Mouse (Mus musculus): ENCODE measurements around the gene Btg2. TPM values are rescaled to one million over a fixed set of nuclear protein-coding genes. Genes with fewer than 3 reads are reported as not detected.

Btg2 gene
- polyA plus RNA-seq, 1 experiment from 2014 or later: 30.4 TPM

- peak overlapping the region; percentile 82 for H3K4me2 ChIP-seq
- H3K27ac ChIP-seq (replicated peaks): peak overlapping the region; percentile 96
- ATAC-seq (ENCODE audit: low FRiP score, low read depth): peak; percentile 91
- H3K4me1 ChIP-seq (replicated peaks): peaks cover 63% of the 10 kb centered on the region
- no peaks in the 10 kb centered on the region for H3K36me3 ChIP-seq
- H3K27me3 ChIP-seq: no peaks in the 10 kb centered on the region
- peak overlapping the region; percentile 37 for H3K4me3 ChIP-seq
- H3K9me3 ChIP-seq: no peaks in the 10 kb centered on the region
- H3K9ac ChIP-seq: peak overlapping the region; percentile 50
- WGBS: under 1% methylated on average over 31 of the region's 31 CpGs
Measured at GRCm38 (mm10) chr1:134060849-134061569, 17.9 kb downstream of the Btg2 start.

- H3K9ac ChIP-seq: peak overlapping the region; percentile 50
- peak overlapping the region; percentile 37 for H3K4me3 ChIP-seq
- no peaks in the 10 kb centered on the region for H3K27me3 ChIP-seq
- no peak for ATAC-seq (ENCODE audit: low FRiP score, low read depth)
- H3K36me3 ChIP-seq: no peaks in the 10 kb centered on the region
- peak overlapping the region; percentile 82 for H3K4me2 ChIP-seq
- peak overlapping the region; percentile 96 for H3K27ac ChIP-seq (replicated peaks)
- WGBS: 71% methylated on average over 16 of the region's 16 CpGs
- peaks cover 54% of the 10 kb centered on the region for H3K4me1 ChIP-seq (replicated peaks)
- no peaks in the 10 kb centered on the region for H3K9me3 ChIP-seq
Measured at GRCm38 (mm10) chr1:134059739-134060695, 18.9 kb downstream of the Btg2 start.

GRCm38 (mm10) chr1:134058870-134059269 is 20.1 kb downstream of the Btg2 start:
- Histone ChIP-seq H3K4me1 (replicated peaks) (peaks cover 42% of the 10 kb centered on the region), H3K9me3 (no peaks in the 10 kb centered on the region), H3K4me3 (no peak overlapping the region), H3K27me3 (no peaks in the 10 kb centered on the region), H3K27ac (replicated peaks) (no peak overlapping the region), H3K4me2 (no peak overlapping the region), H3K9ac (no peak overlapping the region), H3K36me3 (no peaks in the 10 kb centered on the region)
- ATAC-seq (ENCODE audit: low FRiP score, low read depth): no peak
- WGBS: 66% methylated on average over 6 of the region's 6 CpGs

- Histone ChIP-seq H3K4me2 (no peak overlapping the region), H3K27me3 (no peaks in the 10 kb centered on the region), H3K4me1 (replicated peaks) (peaks cover 31% of the 10 kb centered on the region), H3K27ac (replicated peaks) (no peak overlapping the region), H3K36me3 (no peaks in the 10 kb centered on the region), H3K9me3 (no peaks in the 10 kb centered on the region), H3K9ac (no peak overlapping the region), H3K4me3 (no peak overlapping the region)
- ATAC-seq (ENCODE audit: low FRiP score, low read depth): no peak
- 84% methylated on average over 8 of the region's 8 CpGs for WGBS
Measured at GRCm38 (mm10) chr1:134057736-134058135, 21.2 kb downstream of the Btg2 start.

GRCm38 (mm10) chr1:134056285-134056684 is 22.6 kb downstream of the Btg2 start:
- H3K27ac ChIP-seq (replicated peaks): no peak overlapping the region
- H3K27me3 ChIP-seq: no peaks in the 10 kb centered on the region
- no peak for ATAC-seq (ENCODE audit: low FRiP score, low read depth)
- H3K9ac ChIP-seq: no peak overlapping the region
- no peaks in the 10 kb centered on the region for H3K36me3 ChIP-seq
- no peak overlapping the region for H3K4me2 ChIP-seq
- 77% methylated on average over 4 of the region's 4 CpGs for WGBS
- no peak overlapping the region for H3K4me3 ChIP-seq
- no peaks in the 10 kb centered on the region for H3K9me3 ChIP-seq
- peaks cover 16% of the 10 kb centered on the region for H3K4me1 ChIP-seq (replicated peaks)

- no peaks in the 10 kb centered on the region for H3K27me3 ChIP-seq
- H3K9ac ChIP-seq: no peak overlapping the region
- no peak for ATAC-seq (ENCODE audit: low FRiP score, low read depth)
- no peaks in the 10 kb centered on the region for H3K9me3 ChIP-seq
- H3K4me2 ChIP-seq: no peak overlapping the region
- H3K4me1 ChIP-seq (replicated peaks): peaks cover 12% of the 10 kb centered on the region
- WGBS: 72% methylated on average over 9 of the region's 9 CpGs
- no peak overlapping the region for H3K27ac ChIP-seq (replicated peaks)
- H3K4me3 ChIP-seq: no peak overlapping the region
- H3K36me3 ChIP-seq: no peaks in the 10 kb centered on the region
Measured at GRCm38 (mm10) chr1:134055666-134056245, 23.2 kb downstream of the Btg2 start.

GRCm38 (mm10) chr1:134055058-134055457 is 23.9 kb downstream of the Btg2 start:
- H3K9me3 ChIP-seq: no peaks in the 10 kb centered on the region
- H3K36me3 ChIP-seq: no peaks in the 10 kb centered on the region
- whole genome bisulfite sequencing: 83% methylated on average over 9 of the region's 9 CpGs
- no peak overlapping the region for H3K4me3 ChIP-seq
- no peak overlapping the region for H3K27ac ChIP-seq (replicated peaks)
- H3K4me2 ChIP-seq: no peak overlapping the region
- H3K27me3 ChIP-seq: no peaks in the 10 kb centered on the region
- ATAC-seq (ENCODE audit: low FRiP score, low read depth): no peak
- H3K9ac ChIP-seq: no peak overlapping the region
- peaks cover 5% of the 10 kb centered on the region for H3K4me1 ChIP-seq (replicated peaks)

GRCm38 (mm10) chr1:134053207-134053606 is 25.7 kb downstream of the Btg2 start:
- ATAC-seq (ENCODE audit: low FRiP score, low read depth): no peak
- Histone ChIP-seq H3K9me3 (no peaks in the 10 kb centered on the region), H3K36me3 (no peaks in the 10 kb centered on the region), H3K27me3 (no peaks in the 10 kb centered on the region), H3K9ac (no peak overlapping the region), H3K27ac (replicated peaks) (no peak overlapping the region), H3K4me2 (no peak overlapping the region), H3K4me1 (replicated peaks) (no peaks in the 10 kb centered on the region; the same call in 1 of the 2 replicates), H3K4me3 (no peak overlapping the region)
- 7% methylated on average over 6 of the region's 6 CpGs for WGBS

- H3K4me3 ChIP-seq: no peak overlapping the region
- no peaks in the 10 kb centered on the region for H3K9me3 ChIP-seq
- H3K27me3 ChIP-seq: no peaks in the 10 kb centered on the region
- ATAC-seq (ENCODE audit: low FRiP score, low read depth): no peak
- H3K4me1 ChIP-seq (replicated peaks): peaks cover 10% of the 10 kb centered on the region
- no peak overlapping the region for H3K27ac ChIP-seq (replicated peaks)
- H3K4me2 ChIP-seq: no peak overlapping the region
- 75% methylated on average over 6 of the region's 6 CpGs for WGBS
- no peak overlapping the region for H3K9ac ChIP-seq
- H3K36me3 ChIP-seq: no peaks in the 10 kb centered on the region
Measured at GRCm38 (mm10) chr1:134049542-134049941, 29.4 kb downstream of the Btg2 start.

- no peak overlapping the region for H3K4me3 ChIP-seq
- no peak overlapping the region for H3K9ac ChIP-seq
- H3K4me1 ChIP-seq (replicated peaks): peaks cover 10% of the 10 kb centered on the region
- H3K36me3 ChIP-seq: no peaks in the 10 kb centered on the region
- peak; percentile 63; the same call in 1 of the 2 replicates for ATAC-seq (ENCODE audit: low FRiP score, low read depth)
- no peak overlapping the region for H3K4me2 ChIP-seq
- no peaks in the 10 kb centered on the region for H3K27me3 ChIP-seq
- 6% methylated on average over 5 of the region's 5 CpGs for WGBS
- no peaks in the 10 kb centered on the region for H3K9me3 ChIP-seq
- H3K27ac ChIP-seq (replicated peaks): no peak overlapping the region
Measured at GRCm38 (mm10) chr1:134048759-134049158, 30.2 kb downstream of the Btg2 start.

- no peak for ATAC-seq (ENCODE audit: low FRiP score, low read depth)
- Histone ChIP-seq H3K27ac (replicated peaks) (no peak overlapping the region), H3K36me3 (no peaks in the 10 kb centered on the region), H3K4me1 (replicated peaks) (peaks cover 10% of the 10 kb centered on the region), H3K27me3 (no peaks in the 10 kb centered on the region), H3K9ac (no peak overlapping the region), H3K9me3 (no peaks in the 10 kb centered on the region), H3K4me2 (no peak overlapping the region), H3K4me3 (no peak overlapping the region)
- 80% methylated on average over 6 of the region's 6 CpGs for WGBS
Measured at GRCm38 (mm10) chr1:134047431-134047830, 31.5 kb downstream of the Btg2 start.

- Histone ChIP-seq H3K9me3 (no peaks in the 10 kb centered on the region), H3K4me2 (peak overlapping the region; percentile 56), H3K27me3 (no peaks in the 10 kb centered on the region), H3K4me1 (replicated peaks) (peaks cover 15% of the 10 kb centered on the region), H3K36me3 (no peaks in the 10 kb centered on the region), H3K4me3 (peak overlapping the region; percentile 20; the same call in 1 of the 2 replicates), H3K27ac (replicated peaks) (no peak overlapping the region), H3K9ac (no peak overlapping the region)
- peak; percentile 28; the same call in 1 of the 2 replicates for ATAC-seq (ENCODE audit: low FRiP score, low read depth)
- WGBS: 33% methylated on average over 22 of the region's 23 CpGs
Measured at GRCm38 (mm10) chr1:134046387-134046786, 32.5 kb downstream of the Btg2 start.

Measured in hindbrain, embryonic 15.5 days (tissue).